Mouse (Mus musculus): ENCODE results near the gene Xrcc3. TPM values are rescaled to one million over a fixed set of nuclear protein-coding genes. Genes with fewer than 3 reads are reported as not detected.

The Xrcc3 gene
- polyA plus RNA-seq, 1 experiment from 2014 or later = 8.4 TPM

GRCm38 (mm10) chr12:111769816-111770577 is 43.7 kb downstream of the Xrcc3 start:
- 68% methylated on average over 8 of the region's 9 CpGs for WGBS
- H3K9ac ChIP-seq = no peak overlapping the region
- no peak overlapping the region for H3K4me3 ChIP-seq
- peak overlapping the region; percentile 74 for H3K27ac ChIP-seq
- H3K9me3 ChIP-seq = no peaks in the 10 kb centered on the region
- peaks cover 23% of the 10 kb centered on the region for H3K4me1 ChIP-seq
- H3K36me3 ChIP-seq = peaks cover 38% of the 10 kb centered on the region
- ATAC-seq (ENCODE audit: insufficient number of reproducible peaks, insufficient read depth, low FRiP score, low TSS enrichment, low read depth) = no peak
- no peaks in the 10 kb centered on the region for H3K27me3 ChIP-seq
- H3K4me2 ChIP-seq = no peak overlapping the region

GRCm38 (mm10) chr12:111769306-111769705 is 44.4 kb downstream of the Xrcc3 start:
- H3K4me3 ChIP-seq = no peak overlapping the region
- H3K9ac ChIP-seq = no peak overlapping the region
- H3K4me2 ChIP-seq = no peak overlapping the region
- H3K36me3 ChIP-seq = peaks cover 31% of the 10 kb centered on the region
- 30% methylated on average over 10 of the region's 10 CpGs for WGBS
- no peak for ATAC-seq (ENCODE audit: insufficient number of reproducible peaks, insufficient read depth, low FRiP score, low TSS enrichment, low read depth)
- H3K27ac ChIP-seq = peak overlapping the region; percentile 74
- peaks cover 23% of the 10 kb centered on the region for H3K4me1 ChIP-seq
- no peaks in the 10 kb centered on the region for H3K27me3 ChIP-seq
- no peaks in the 10 kb centered on the region for H3K9me3 ChIP-seq

- H3K27me3 ChIP-seq = no peaks in the 10 kb centered on the region
- H3K9ac ChIP-seq = no peak overlapping the region
- WGBS = 92% methylated on average over 10 of the region's 10 CpGs
- H3K4me1 ChIP-seq = peaks cover 23% of the 10 kb centered on the region
- no peak for ATAC-seq (ENCODE audit: insufficient number of reproducible peaks, insufficient read depth, low FRiP score, low TSS enrichment, low read depth)
- no peaks in the 10 kb centered on the region for H3K9me3 ChIP-seq
- no peak overlapping the region for H3K4me3 ChIP-seq
- peaks cover 29% of the 10 kb centered on the region for H3K36me3 ChIP-seq
- H3K27ac ChIP-seq = no peak overlapping the region
- no peak overlapping the region for H3K4me2 ChIP-seq
Measured at GRCm38 (mm10) chr12:111768322-111768928, 45.2 kb downstream of the Xrcc3 start.

GRCm38 (mm10) chr12:111766313-111767236 is 47.1 kb downstream of the Xrcc3 start:
- 57% methylated on average over 16 of the region's 16 CpGs for WGBS

GRCm38 (mm10) chr12:111762620-111763280 is 50.9 kb downstream of the Xrcc3 start:
- Histone ChIP-seq H3K9me3 (no peaks in the 10 kb centered on the region), H3K27ac (no peak overlapping the region), H3K4me2 (no peak overlapping the region), H3K36me3 (peaks cover 22% of the 10 kb centered on the region), H3K4me3 (no peak overlapping the region), H3K9ac (no peak overlapping the region), H3K4me1 (peaks cover 43% of the 10 kb centered on the region), H3K27me3 (no peaks in the 10 kb centered on the region)
- ATAC-seq (ENCODE audit: insufficient number of reproducible peaks, insufficient read depth, low FRiP score, low TSS enrichment, low read depth) = no peak
- WGBS = 91% methylated on average over 13 of the region's 13 CpGs

More at GRCm38 (mm10) chr12:111766313-111767236, 47.1 kb downstream of the Xrcc3 start:
- no peak overlapping the region for H3K9ac ChIP-seq
- no peak for ATAC-seq (ENCODE audit: insufficient number of reproducible peaks, insufficient read depth, low FRiP score, low TSS enrichment, low read depth)
- H3K27me3 ChIP-seq = no peaks in the 10 kb centered on the region
- peaks cover 29% of the 10 kb centered on the region for H3K4me1 ChIP-seq
- no peak overlapping the region for H3K4me2 ChIP-seq
- H3K27ac ChIP-seq = no peak overlapping the region
- H3K4me3 ChIP-seq = no peak overlapping the region
- peaks cover 26% of the 10 kb centered on the region for H3K36me3 ChIP-seq
- H3K9me3 ChIP-seq = no peaks in the 10 kb centered on the region

GRCm38 (mm10) chr12:111760306-111760908 is 53.3 kb downstream of the Xrcc3 start:
- Histone ChIP-seq H3K36me3 (peaks cover 18% of the 10 kb centered on the region), H3K27me3 (no peaks in the 10 kb centered on the region), H3K4me2 (peak overlapping the region; percentile 99), H3K4me1 (peaks cover 32% of the 10 kb centered on the region), H3K4me3 (peak overlapping the region; percentile 94), H3K9ac (peak overlapping the region; percentile 97), H3K27ac (no peak overlapping the region; the same call in 1 of the 2 replicates), H3K9me3 (no peaks in the 10 kb centered on the region)
- ATAC-seq (ENCODE audit: insufficient number of reproducible peaks, insufficient read depth, low FRiP score, low TSS enrichment, low read depth) = no peak
- 52% methylated on average over 7 of the region's 7 CpGs for WGBS

GRCm38 (mm10) chr12:111759176-111760061 is 54.3 kb downstream of the Xrcc3 start:
- Histone ChIP-seq H3K4me2 (peak overlapping the region; percentile 99), H3K4me3 (peak overlapping the region; percentile 94), H3K4me1 (peaks cover 32% of the 10 kb centered on the region), H3K36me3 (peaks cover 18% of the 10 kb centered on the region), H3K27me3 (no peaks in the 10 kb centered on the region), H3K27ac (peak overlapping the region; percentile 86), H3K9ac (peak overlapping the region; percentile 97), H3K9me3 (no peaks in the 10 kb centered on the region)
- peak; percentile 15; the same call in 1 of the 2 replicates for ATAC-seq (ENCODE audit: insufficient number of reproducible peaks, insufficient read depth, low FRiP score, low TSS enrichment, low read depth)
- WGBS = 2% methylated on average over 35 of the region's 35 CpGs

- no peaks in the 10 kb centered on the region for H3K27me3 ChIP-seq
- peaks cover 32% of the 10 kb centered on the region for H3K4me1 ChIP-seq
- ATAC-seq (ENCODE audit: insufficient number of reproducible peaks, insufficient read depth, low FRiP score, low TSS enrichment, low read depth) = peak; percentile 67
- H3K4me3 ChIP-seq = peak within 1 kb of the TSS; percentile 94
- no peaks in the 10 kb centered on the region for H3K9me3 ChIP-seq
- WGBS = under 1% methylated on average over 84 of the region's 85 CpGs
- H3K4me2 ChIP-seq = peak within 1 kb of the TSS; percentile 99
- H3K27ac ChIP-seq = peak within 1 kb of the TSS; percentile 86
- peak within 1 kb of the TSS; percentile 97 for H3K9ac ChIP-seq
- peaks cover 14% of the 10 kb centered on the region for H3K36me3 ChIP-seq
Measured at GRCm38 (mm10) chr12:111758381-111759175, 55.1 kb downstream of the Xrcc3 start, which contains the start of gene Klc1. Gene Klc1 (plus strand): TSS chr12:111758849.

GRCm38 (mm10) chr12:111757561-111758325 is 55.9 kb downstream of the Xrcc3 start:
- 42% methylated on average over 10 of the region's 10 CpGs for WGBS
- Histone ChIP-seq H3K27me3 (no peaks in the 10 kb centered on the region), H3K27ac (peak overlapping the region; percentile 86; the same call in 1 of the 2 replicates), H3K4me3 (peak overlapping the region; percentile 94), H3K9me3 (no peaks in the 10 kb centered on the region), H3K4me1 (peaks cover 32% of the 10 kb centered on the region), H3K36me3 (peaks cover 5% of the 10 kb centered on the region; the same call in 1 of the 2 replicates), H3K4me2 (peak overlapping the region; percentile 99), H3K9ac (peak overlapping the region; percentile 97)
- no peak for ATAC-seq (ENCODE audit: insufficient number of reproducible peaks, insufficient read depth, low FRiP score, low TSS enrichment, low read depth)
